Mouse (Mus musculus): Measurements from ENCODE around the gene Denr.

DNA sequence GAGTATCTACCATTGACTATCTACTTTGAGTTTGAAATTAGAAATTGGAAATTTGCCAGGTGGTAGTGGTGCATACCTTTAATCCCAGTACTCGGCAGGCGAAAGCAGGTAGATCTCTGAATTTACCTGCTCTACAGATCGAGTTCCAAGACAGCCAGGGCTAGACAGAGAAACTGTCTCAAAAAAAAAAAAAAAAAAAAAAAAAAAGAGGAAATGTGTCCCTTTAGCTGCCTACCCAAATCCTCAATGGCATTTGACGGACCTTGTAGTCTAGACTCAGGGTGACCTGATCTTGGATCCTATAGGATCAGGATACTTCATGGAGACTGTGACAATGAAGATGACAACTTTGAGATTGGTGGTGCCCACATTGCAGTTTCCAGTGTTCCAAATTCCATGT is 40.5 kb upstream of the Denr start:
- TF ChIP-seq CTCF (IDR thresholded peaks at IDR 0.05; ENCODE audit: borderline replicate concordance, control insufficient read depth, extremely low read depth, insufficient read depth, low read length, poor library complexity) (no peak), POLR2A (IDR thresholded peaks at IDR 0.05; ENCODE audit: control insufficient read depth, extremely low read depth, insufficient read depth, low read length, poor library complexity) (no peak)

Measured in thymus, adult 2 months (tissue).